Mouse (Mus musculus): ENCODE measurements around the gene Ddx19a. TPM values are rescaled to one million over a fixed set of nuclear protein-coding genes. Genes with fewer than 3 reads are reported as not detected.
"Not testable (repeated sequence)": the region's sequence is repeated elsewhere in the genome, so short reads cannot be mapped to it uniquely, and the experiment has no call there.

Gene Ddx19a
- polyA plus RNA-seq, 1 experiment from 2014 or later = 14.5 TPM

DNA sequence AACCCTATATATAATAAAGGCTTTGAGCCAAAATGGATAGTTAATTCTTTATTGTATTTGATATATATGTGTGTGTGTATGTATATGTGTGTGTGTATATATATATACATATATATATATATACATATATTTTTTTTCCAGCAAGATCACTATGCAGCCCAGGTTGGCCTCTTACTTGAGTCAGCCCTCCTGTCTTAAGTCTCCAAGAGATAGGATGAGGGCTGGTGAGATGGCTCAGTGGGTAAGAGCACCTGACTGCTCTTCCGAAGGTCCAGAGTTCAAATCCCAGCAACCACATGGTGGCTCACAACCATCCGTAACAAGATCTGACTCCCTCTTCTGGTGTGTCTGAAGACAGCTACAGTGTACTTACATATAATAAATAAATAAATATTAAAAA, 29.0 kb upstream of the Ddx19a start:
- not testable (repeated sequence) for H3K27ac ChIP-seq; H3K9me3 ChIP-seq (replicated peaks); H3K4me2 ChIP-seq; ATAC-seq (replicated peaks; ENCODE audit: low FRiP score); H3K4me1 ChIP-seq; H3K9ac ChIP-seq; H3K4me3 ChIP-seq (replicated peaks); H3K36me3 ChIP-seq; H3K27me3 ChIP-seq
- WGBS = 86% methylated on average over 2 of the region's 2 CpGs

DNA sequence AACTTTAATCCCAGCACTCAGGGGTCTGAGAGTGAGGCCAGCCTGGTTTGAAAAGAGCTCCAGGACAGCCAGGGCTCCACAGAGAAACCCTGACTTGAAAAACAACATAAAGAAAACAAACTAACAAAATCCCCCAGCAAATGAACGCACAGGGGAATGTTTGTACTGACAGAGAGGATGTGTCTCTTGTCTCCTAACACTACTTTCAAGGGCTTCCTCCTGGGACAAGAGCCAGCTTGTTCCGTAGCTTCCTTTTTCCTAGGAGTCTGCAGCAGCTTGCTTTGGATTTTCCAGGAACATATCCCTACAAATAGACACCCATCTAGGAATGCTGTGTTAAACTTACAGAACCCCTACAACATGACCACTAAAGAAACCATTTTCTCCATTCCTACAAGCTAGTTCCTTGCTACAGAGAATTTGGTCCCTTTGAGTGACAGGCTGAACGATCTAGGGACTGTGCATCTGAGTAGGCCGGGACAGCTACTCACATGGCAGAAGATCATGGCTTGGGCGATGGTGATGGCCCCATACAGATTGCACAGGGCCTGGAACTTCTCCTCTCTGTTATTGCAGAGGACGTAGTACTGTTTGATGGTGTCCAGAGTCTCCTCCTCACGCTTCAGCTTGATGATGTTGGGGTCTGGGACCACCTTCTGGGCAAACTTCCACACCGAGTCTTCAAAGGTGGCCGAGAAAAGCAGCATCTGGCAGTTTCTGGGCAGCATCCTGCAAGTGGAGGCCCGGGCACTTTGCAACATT, 12.8 kb upstream of the Ddx19a start:
- 93% methylated on average over 9 of the region's 10 CpGs for WGBS
- not testable (repeated sequence) for ATAC-seq (replicated peaks; ENCODE audit: low FRiP score); H3K4me3 ChIP-seq (replicated peaks); H3K9me3 ChIP-seq (replicated peaks); H3K4me1 ChIP-seq; H3K4me2 ChIP-seq; H3K27me3 ChIP-seq; H3K9ac ChIP-seq; H3K27ac ChIP-seq
- peaks cover 53% of the 10 kb centered on the region for H3K36me3 ChIP-seq

DNA sequence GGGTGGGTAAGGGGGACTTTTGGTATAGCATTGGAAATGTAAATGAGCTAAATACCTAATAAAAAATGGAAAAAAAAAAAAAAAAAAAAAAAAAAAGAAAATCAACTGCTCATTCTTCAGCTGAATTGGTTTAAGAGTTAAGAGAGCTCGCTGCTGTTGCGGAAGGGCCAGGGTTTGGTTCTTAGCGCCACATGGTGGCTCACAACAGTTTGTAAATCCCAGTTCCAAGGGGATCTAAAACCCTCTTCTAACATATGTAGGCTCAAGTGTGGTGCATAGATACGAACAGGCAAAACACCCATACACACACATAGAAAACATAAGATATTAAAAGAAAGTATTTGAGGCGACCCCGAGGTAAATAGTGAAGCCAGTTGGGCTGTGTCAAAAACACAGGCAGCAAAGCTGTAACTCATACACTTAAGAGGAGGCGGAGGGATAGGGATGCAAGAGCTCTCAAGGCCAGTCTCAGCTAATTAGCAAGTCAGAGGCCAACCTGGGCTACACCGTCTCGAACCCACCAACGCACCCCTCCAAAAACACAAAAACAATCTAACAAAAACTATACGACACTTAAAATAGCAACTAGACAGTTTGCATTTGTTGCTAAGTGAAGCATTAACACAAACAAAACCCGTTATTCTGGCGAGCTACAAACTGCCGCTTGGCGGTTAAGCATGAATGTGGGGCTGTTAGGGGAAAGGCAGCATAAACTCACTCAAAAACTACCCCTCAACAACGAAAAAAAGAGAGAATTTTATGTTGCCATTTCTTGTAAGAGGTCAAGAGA, 764 bp downstream of the Ddx19a start:
- H3K27ac ChIP-seq = peak overlapping the region; percentile 93
- peaks cover 28% of the 10 kb centered on the region for H3K36me3 ChIP-seq
- H3K9me3 ChIP-seq (replicated peaks) = no peaks in the 10 kb centered on the region
- no peaks in the 10 kb centered on the region for H3K27me3 ChIP-seq
- peak overlapping the region; percentile 98 for H3K4me3 ChIP-seq (replicated peaks)
- H3K4me2 ChIP-seq = peak overlapping the region; percentile 66
- H3K9ac ChIP-seq = peak overlapping the region; percentile 90
- no peak for ATAC-seq (replicated peaks; ENCODE audit: low FRiP score)
- H3K4me1 ChIP-seq = peaks cover 17% of the 10 kb centered on the region
- 33% methylated on average over 16 of the region's 16 CpGs for WGBS

DNA sequence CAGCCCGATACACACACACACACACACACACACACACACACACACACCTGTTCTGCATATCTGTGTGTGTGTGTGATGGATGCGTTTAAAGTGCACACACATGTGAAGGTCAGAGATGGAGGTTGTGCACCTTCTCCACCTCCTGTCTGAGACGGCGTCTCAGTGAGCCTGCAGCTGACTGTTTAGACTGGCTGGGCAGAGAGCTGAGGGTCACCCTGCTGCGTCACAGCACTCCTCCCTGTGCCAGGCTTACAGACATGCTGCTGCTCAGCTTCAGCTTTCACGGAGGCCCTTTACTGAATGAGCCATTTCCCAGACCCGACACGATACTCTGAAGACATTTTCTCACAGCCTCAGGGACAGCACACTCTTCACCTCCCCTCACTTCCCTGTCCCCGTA, 7.6 kb downstream of the Ddx19a start:
- Histone ChIP-seq H3K9me3 (replicated peaks) (no peaks in the 10 kb centered on the region), H3K27ac (no peak overlapping the region), H3K4me3 (replicated peaks) (no peak overlapping the region), H3K36me3 (peaks cover 90% of the 10 kb centered on the region), H3K4me2 (no peak overlapping the region), H3K4me1 (no peaks in the 10 kb centered on the region), H3K9ac (no peak overlapping the region), H3K27me3 (no peaks in the 10 kb centered on the region)
- ATAC-seq (replicated peaks; ENCODE audit: low FRiP score) = no peak
- 86% methylated on average over 9 of the region's 9 CpGs for WGBS

DNA sequence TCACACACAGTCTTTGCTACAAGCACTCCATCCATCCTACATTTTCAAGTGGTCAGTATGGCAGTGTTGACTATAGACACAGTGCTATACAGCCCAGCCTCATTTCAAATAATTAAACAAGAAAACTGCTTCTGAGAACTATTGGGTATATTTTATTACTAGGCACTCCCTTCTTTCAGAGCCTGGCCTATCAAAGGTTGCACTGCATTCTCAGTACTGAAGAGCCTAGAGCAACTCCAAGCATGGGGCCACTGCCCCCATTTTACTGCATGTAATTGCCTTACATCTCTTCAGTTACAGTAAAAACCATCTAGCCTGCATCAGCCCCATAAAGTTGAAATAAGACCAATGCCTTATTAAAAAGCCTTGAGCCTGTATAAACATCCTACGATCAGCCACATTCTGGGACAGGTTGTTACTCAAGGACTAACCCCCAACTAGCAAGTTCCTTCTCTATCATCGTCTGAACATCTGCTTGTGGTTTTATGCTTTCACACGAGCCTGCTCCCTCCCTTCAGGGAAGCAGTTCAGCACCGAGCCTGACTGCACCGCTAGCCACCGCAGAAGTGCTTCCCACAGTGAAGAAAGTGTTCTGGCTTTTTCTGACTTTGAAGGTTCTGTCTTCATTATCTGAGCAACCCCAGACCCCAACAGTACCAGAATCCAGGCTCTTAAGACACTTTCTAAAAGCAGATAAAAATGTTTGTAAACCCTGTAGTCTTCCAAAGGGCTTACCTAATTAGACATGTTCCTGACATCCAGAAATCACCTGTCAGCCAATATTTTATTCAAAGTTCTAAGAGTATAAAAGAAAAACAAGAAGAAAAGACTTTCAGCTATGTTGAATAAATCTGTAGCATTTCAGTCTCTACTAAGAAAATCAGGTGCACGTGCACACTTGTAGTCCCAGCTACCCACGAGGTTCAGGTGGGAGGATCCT, 9.5 kb downstream of the Ddx19a start:
- H3K4me1 ChIP-seq = no peaks in the 10 kb centered on the region
- 85% methylated on average over 8 of the region's 8 CpGs for WGBS
- no peaks in the 10 kb centered on the region for H3K9me3 ChIP-seq (replicated peaks)
- no peak overlapping the region for H3K4me2 ChIP-seq
- no peak for ATAC-seq (replicated peaks; ENCODE audit: low FRiP score)
- H3K9ac ChIP-seq = no peak overlapping the region
- no peak overlapping the region for H3K4me3 ChIP-seq (replicated peaks)
- peaks cover 95% of the 10 kb centered on the region for H3K36me3 ChIP-seq
- H3K27ac ChIP-seq = no peak overlapping the region
- H3K27me3 ChIP-seq = no peaks in the 10 kb centered on the region

DNA sequence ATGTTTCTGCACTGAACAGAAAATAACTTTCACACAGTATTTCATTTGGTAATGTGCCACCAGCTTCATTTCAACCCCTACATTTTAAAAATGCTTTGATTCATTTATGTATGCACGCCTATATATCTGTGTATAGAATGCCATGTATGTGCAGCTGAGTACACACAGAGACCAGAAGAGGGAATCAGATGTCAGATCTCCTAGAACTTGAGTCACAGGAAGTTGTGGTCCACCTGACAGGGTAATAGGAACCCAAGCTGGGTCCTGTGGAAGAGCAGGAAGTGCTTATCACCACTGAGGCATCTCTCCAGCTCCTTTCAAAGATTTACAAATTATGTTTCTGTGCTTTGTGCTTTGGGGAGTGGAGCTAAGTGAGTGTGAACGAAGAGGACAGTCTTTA, 16.3 kb downstream of the Ddx19a start:
- 83% methylated on average over 2 of the region's 2 CpGs for WGBS

DNA sequence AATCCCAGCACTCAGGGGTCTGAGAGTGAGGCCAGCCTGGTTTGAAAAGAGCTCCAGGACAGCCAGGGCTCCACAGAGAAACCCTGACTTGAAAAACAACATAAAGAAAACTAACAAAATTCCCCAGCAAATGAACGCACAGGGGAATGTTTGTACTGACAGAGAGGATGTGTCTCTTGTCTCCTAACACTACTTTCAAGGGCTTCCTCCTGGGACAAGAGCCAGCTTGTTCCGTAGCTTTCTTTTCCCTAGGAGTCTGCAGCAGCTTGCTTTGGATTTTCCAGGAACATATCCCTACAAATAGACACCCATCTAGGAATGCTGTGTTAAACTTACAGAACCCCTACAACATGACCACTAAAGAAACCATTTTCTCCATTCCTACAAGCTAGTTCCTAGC, 19.6 kb downstream of the Ddx19a start:
- not testable (repeated sequence) for ATAC-seq (replicated peaks; ENCODE audit: low FRiP score); H3K4me3 ChIP-seq (replicated peaks); H3K9ac ChIP-seq; H3K4me1 ChIP-seq; H3K27ac ChIP-seq; H3K4me2 ChIP-seq; H3K9me3 ChIP-seq (replicated peaks); H3K27me3 ChIP-seq
- 80% methylated on average over 2 of the region's 2 CpGs for WGBS
- peaks cover 83% of the 10 kb centered on the region for H3K36me3 ChIP-seq

More for the DNA sequence above, 16.3 kb downstream of the Ddx19a start:
- Histone ChIP-seq H3K4me3 (replicated peaks) (no peak overlapping the region), H3K36me3 (peaks cover 85% of the 10 kb centered on the region), H3K9me3 (replicated peaks) (no peaks in the 10 kb centered on the region), H3K27me3 (no peaks in the 10 kb centered on the region), H3K4me1 (no peaks in the 10 kb centered on the region), H3K9ac (no peak overlapping the region), H3K4me2 (no peak overlapping the region), H3K27ac (no peak overlapping the region)
- ATAC-seq (replicated peaks; ENCODE audit: low FRiP score) = no peak

DNA sequence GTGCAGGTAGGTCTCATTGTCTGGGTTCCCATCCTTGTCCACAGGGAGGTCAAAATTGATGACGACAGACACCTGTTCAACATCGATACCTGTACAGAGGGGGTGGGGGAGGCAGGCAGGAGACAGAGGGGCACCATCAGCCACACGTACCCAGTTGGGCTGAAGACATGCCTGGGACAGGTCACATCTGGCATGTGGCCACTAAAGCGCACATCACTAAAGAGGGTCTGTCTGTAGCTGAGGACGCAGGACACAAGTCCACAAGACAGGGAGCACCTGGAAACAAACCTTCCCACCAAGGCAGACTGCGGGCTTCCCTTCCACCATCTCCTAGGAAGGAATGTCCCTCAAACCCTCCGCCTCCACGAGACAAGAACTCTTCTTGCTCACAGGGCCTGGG, 21.1 kb downstream of the Ddx19a start:
- not testable (repeated sequence) for H3K4me1 ChIP-seq; H3K9ac ChIP-seq; ATAC-seq (replicated peaks; ENCODE audit: low FRiP score); H3K4me2 ChIP-seq; H3K9me3 ChIP-seq (replicated peaks); H3K27ac ChIP-seq; H3K4me3 ChIP-seq (replicated peaks); H3K27me3 ChIP-seq
- WGBS = 93% methylated on average over 8 of the region's 8 CpGs
- peaks cover 76% of the 10 kb centered on the region for H3K36me3 ChIP-seq

DNA sequence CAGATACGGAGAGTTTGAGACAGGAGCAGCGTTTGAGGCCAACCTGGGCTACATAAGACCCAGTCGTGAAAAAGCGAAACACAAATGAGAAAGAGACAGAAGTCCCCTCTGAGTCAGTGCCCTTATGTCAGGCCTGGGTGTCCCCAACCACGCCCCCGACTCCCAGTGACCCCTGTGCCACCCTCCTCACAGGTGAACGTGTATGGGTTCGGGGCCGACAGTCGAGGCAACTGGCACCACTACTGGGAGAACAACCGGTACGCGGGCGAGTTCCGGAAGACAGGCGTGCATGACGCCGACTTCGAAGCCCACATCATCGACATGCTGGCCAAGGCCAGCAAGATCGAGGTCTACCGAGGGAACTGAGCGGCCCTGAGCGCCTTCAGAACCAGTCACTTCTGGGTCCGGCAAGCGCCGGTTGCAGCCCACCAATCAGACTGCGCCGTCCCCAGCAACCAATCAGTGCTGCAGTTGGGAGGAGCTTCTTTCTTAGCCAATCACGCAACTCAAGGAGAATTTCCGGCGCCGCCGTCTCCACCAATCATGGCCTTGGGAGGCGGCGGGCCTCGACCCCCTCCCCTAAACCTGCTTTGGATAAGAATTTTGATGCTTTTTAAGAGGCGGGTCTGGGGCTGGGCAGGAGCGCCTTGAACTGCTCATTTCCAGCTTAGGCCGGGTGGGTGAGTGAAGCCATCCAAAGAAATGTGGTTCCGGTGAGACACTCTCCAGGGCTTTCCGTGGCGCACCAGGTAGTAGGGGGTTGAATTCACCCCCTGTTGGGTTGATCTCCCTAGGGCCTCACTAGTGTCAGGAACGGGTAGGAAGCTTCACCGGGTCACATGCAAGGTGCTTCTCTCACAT, 27.5 kb downstream of the Ddx19a start:
- peak overlapping the region; percentile 48 for H3K4me3 ChIP-seq (replicated peaks)
- peak; percentile 97 for ATAC-seq (replicated peaks; ENCODE audit: low FRiP score)
- H3K27ac ChIP-seq = peak overlapping the region; percentile 67
- H3K9ac ChIP-seq = peak overlapping the region; percentile 48
- no peaks in the 10 kb centered on the region for H3K27me3 ChIP-seq
- WGBS = 10% methylated on average over 45 of the region's 45 CpGs
- H3K4me1 ChIP-seq = peaks cover 21% of the 10 kb centered on the region
- H3K4me2 ChIP-seq = peak overlapping the region; percentile 76
- H3K36me3 ChIP-seq = peaks cover 62% of the 10 kb centered on the region
- H3K9me3 ChIP-seq (replicated peaks) = no peaks in the 10 kb centered on the region

DNA sequence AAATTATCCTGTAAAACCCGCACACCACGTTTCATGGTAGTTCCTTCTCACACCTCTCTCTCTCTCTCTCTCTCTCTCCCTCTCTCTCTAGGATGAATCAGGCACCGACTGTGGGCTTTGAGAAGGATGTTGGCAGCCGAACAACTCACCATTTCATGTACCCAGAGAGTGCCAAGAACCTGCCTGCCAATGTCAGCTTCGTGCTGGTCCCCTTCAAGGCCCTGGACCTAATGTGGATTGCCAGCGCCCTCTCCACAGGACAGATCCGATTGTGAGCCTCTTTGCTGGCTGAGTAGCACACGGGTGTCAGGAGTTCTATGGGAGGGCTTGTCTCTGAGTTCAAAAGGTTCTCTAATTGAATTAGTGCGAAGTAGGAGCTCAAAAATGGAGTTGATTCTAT, 30.3 kb downstream of the Ddx19a start:
- no peak overlapping the region for H3K27ac ChIP-seq
- peaks cover 60% of the 10 kb centered on the region for H3K36me3 ChIP-seq
- 84% methylated on average over 9 of the region's 9 CpGs for WGBS
- no peaks in the 10 kb centered on the region for H3K27me3 ChIP-seq
- no peak overlapping the region for H3K4me2 ChIP-seq
- H3K4me1 ChIP-seq = peaks cover 21% of the 10 kb centered on the region
- no peaks in the 10 kb centered on the region for H3K9me3 ChIP-seq (replicated peaks)
- H3K4me3 ChIP-seq (replicated peaks) = no peak overlapping the region
- H3K9ac ChIP-seq = no peak overlapping the region
- ATAC-seq (replicated peaks; ENCODE audit: low FRiP score) = no peak

DNA sequence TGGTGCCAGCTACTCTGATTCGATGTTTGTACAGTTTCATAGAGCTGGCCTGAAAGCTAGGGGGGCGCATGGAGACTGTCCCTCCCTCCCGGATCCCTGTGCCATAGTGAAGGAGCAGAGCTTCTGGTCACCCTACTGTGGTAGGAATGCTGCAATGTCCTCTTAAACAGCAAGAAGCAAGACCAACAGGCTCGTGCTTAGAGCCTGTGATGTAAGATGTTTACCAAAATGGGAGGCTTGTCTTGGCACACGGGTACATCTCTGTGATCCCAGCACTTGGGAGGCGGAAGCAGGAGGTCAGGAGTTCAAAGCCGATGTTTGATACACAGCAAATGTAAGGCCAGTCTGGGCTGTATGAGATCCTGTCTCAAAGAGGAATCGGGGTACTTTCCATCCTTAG, 31.0 kb downstream of the Ddx19a start:
- WGBS = 83% methylated on average over 8 of the region's 8 CpGs
- H3K27ac ChIP-seq = no peak overlapping the region
- peaks cover 65% of the 10 kb centered on the region for H3K36me3 ChIP-seq
- H3K4me2 ChIP-seq = no peak overlapping the region
- ATAC-seq (replicated peaks; ENCODE audit: low FRiP score) = no peak
- H3K9me3 ChIP-seq (replicated peaks) = no peaks in the 10 kb centered on the region
- peaks cover 21% of the 10 kb centered on the region for H3K4me1 ChIP-seq
- no peak overlapping the region for H3K4me3 ChIP-seq (replicated peaks)
- no peaks in the 10 kb centered on the region for H3K27me3 ChIP-seq
- H3K9ac ChIP-seq = no peak overlapping the region
